Mouse (Mus musculus): ENCODE data around the gene Lgals2. TPM values are rescaled to one million over a fixed set of nuclear protein-coding genes. Genes with fewer than 3 reads are reported as not detected.
"Not testable (repeated sequence)": the region's sequence is repeated elsewhere in the genome, so short reads cannot be mapped to it uniquely, and the experiment has no call there.

Lgals2 gene
- total RNA-seq, 2 experiments from 2014 or later = not detected

- no peak for DNase-seq (ENCODE audit: extremely low spot score in 1 of 2, low spot score in 2 of 2)
- Histone ChIP-seq H3K4me3 (no peak overlapping the region), H3K27ac (no peak overlapping the region)
- intact Hi-C loops (cut with DNase I) = no loop called here
- no peak for TF ChIP-seq CTCF (IDR thresholded peaks at IDR 0.05)
Observed at GRCm38 (mm10) chr15:78892440-78892839, 37.1 kb upstream of the Lgals2 start.

DNA sequence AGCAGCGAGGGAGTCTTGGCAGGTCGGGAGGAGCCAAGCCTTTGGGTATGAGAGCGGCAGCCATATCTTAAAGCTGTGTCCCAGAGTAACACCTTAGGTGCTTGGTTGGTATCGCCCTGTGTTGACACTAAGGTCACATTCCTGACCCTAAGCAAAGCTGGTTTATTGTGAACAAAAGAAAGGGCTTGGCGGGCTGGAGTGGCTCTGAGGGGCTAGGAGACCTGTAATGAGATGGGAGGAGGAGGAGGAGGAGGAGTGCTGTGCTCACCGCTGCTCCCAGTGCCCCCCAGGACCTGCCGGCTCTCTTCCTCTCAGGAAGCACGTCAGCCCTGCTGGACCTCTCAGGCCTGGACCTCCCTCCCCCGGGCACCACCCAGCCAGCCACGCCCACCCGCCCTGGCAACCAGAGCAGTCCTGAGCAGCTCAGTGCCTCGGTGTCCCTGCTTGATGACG is 34.1 kb upstream of the Lgals2 start:
- Histone ChIP-seq H3K27ac (no peak overlapping the region), H3K4me3 (no peak overlapping the region)
- TF ChIP-seq CTCF (IDR thresholded peaks at IDR 0.05) = no peak
- intact Hi-C loops (cut with DNase I) = no loop called here
- no peak for DNase-seq (ENCODE audit: extremely low spot score in 1 of 2, low spot score in 2 of 2)

DNA sequence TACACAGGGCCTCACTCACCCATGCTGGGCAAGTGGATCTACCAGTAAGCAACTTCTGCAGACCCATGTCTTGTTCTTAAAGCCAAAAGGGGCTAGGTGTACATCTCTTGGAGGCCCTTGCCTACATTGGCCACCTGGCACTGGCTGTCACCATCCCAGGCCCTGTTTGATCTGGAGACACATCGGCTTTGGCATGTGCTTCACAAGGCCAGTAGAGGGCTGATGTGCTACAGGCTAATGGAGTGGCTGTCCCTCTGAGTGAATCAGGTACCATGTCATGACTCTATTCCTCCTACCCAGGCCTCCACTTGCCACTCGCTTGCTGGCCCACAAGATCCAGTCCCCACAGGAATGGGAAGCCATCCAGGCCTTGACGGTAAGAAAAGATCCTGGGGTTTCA is 26.5 kb upstream of the Lgals2 start:
- TF ChIP-seq CTCF (IDR thresholded peaks at IDR 0.05) = no peak
- Histone ChIP-seq H3K4me3 (no peak overlapping the region), H3K27ac (no peak overlapping the region)
- no peak for DNase-seq (ENCODE audit: extremely low spot score in 1 of 2, low spot score in 2 of 2)
- intact Hi-C loops (cut with DNase I) = no loop called here

DNA sequence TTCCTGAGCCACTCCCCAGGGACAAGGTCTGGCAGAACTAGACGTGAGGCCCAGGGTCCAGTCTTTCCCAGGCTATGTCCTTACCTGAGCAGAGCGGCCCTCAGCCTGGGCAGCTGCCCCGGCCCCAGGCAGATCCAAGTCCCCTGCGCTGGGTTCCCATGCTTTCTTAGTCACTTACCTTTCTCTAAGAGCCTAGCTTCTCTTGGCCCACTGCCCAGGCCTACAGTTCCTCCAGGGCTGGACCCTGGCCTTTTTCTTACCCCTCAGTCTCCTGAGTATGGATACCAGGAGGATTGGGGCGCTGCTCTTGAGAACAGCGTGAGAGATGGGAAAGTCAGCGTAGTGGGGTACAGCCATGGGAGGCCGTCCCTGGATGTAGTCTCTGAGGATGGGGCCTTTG is 25.1 kb upstream of the Lgals2 start:
- Histone ChIP-seq H3K4me3 (no peak overlapping the region), H3K27ac (no peak overlapping the region)
- no peak for TF ChIP-seq CTCF (IDR thresholded peaks at IDR 0.05)
- intact Hi-C loops (cut with DNase I) = no loop called here
- no peak for DNase-seq (ENCODE audit: extremely low spot score in 1 of 2, low spot score in 2 of 2)

- intact Hi-C loops (cut with DNase I); DNase-seq (ENCODE audit: extremely low spot score in 1 of 2, low spot score in 2 of 2); H3K27ac ChIP-seq; H3K4me3 ChIP-seq: not testable (repeated sequence)
Observed at GRCm38 (mm10) chr15:78878792-78879516, 23.6 kb upstream of the Lgals2 start.

DNA sequence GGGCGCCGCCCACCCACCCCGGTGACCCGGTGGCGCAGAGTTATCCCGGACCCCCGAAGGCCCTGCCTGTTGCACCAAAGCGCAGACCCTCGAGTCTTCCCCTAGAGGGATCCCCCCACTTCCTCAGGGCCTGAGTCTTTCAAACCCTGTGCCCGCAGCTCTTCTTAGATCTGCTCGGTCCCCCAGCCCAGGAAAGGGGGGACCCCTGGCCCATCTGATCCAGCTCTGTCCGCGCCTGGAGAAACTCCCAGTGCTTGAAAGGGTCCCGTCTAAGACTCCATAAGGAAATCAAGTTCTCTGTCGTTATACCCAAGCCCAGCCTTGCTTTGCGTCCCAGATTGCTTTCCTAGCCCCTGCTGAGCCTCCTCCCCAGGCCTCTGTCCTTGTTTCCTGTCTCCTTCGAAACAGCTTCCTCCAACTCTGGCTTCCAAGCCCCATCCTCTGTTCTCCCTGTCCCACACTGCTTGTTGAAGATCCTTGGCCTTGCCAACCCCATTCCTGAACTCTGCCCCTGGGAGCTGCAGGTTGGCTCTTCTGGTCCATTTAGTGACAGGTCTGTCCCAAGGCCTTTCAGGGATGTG is 22.6 kb upstream of the Lgals2 start:
- no peak for TF ChIP-seq CTCF (IDR thresholded peaks at IDR 0.05)
- H3K4me3 ChIP-seq = peak overlapping the region; percentile 78
- H3K27ac ChIP-seq = peak overlapping the region; percentile 98
- intact Hi-C loops (cut with DNase I) = no loop called here
- no peak for DNase-seq (ENCODE audit: extremely low spot score in 1 of 2, low spot score in 2 of 2)

DNA sequence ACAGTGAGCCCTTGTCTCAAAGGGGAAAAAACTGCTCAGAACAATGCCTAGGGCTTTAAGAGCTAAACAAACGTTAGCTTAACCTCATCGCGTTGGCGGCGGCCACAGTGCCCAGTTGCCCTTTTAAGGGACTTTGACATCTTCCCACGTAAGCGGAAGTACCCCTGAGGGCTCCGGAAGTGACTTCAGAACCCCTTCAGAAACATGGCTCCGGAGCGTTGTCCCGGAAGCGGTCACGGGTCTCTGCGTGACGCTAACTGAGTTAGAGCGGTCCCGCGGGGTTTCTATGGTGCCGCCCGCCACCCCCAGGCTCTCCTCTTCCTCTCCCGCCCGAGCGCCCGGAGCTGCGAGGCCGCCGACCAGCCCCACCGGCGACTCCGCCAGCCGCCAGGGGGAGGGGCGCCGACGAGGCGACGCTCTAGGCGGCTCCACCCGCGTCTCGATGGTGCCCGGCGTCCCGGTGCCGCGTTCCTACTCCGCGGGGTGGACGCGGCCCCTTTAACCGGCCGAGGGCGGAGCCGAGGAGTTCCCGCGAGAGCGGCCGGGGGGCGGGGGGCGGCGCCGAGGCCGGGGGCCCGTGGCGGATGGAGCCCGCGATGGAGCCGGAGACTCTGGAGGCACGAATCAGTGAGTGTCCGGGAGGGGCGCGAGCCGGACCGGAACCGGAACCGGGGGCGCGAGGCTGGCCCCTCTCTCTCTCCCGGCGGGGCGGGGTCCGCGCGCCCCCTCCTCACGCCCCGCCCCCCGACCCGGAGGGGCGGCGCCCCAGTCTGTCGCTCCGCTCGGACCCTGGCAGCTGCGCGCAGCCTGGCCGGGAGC is 21.9 kb upstream of the Lgals2 start, which contains the start of gene Gga1:
Gene Gga1 (plus strand): TSS at position 200 of the 819 bp plus-strand sequence.
- peak; percentile 91 to 92 for DNase-seq (ENCODE audit: extremely low spot score in 1 of 2, low spot score in 2 of 2)
- intact Hi-C loops (cut with DNase I) = no loop called here
- peak; percentile 20; the same call in 1 of the 2 replicates for TF ChIP-seq CTCF (IDR thresholded peaks at IDR 0.05)
- H3K4me3 ChIP-seq = peak within 1 kb of the TSS; percentile 78
- peak within 1 kb of the TSS; percentile 98 for H3K27ac ChIP-seq

- intact Hi-C loops (cut with DNase I) = no loop called here
- TF ChIP-seq CTCF (IDR thresholded peaks at IDR 0.05) = peak; percentile 79
- DNase-seq (ENCODE audit: extremely low spot score in 1 of 2, low spot score in 2 of 2) = peak; percentile 75 to 78
- Histone ChIP-seq H3K27ac (peak overlapping the region; percentile 98), H3K4me3 (peak overlapping the region; percentile 78)
Observed at GRCm38 (mm10) chr15:78876258-78876696, 20.9 kb upstream of the Lgals2 start.

- peak overlapping the region; percentile 98; the same call in 1 of the 2 replicates for H3K27ac ChIP-seq
- no peak overlapping the region for H3K4me3 ChIP-seq
Observed at GRCm38 (mm10) chr15:78875537-78875936, 20.2 kb upstream of the Lgals2 start.

DNA sequence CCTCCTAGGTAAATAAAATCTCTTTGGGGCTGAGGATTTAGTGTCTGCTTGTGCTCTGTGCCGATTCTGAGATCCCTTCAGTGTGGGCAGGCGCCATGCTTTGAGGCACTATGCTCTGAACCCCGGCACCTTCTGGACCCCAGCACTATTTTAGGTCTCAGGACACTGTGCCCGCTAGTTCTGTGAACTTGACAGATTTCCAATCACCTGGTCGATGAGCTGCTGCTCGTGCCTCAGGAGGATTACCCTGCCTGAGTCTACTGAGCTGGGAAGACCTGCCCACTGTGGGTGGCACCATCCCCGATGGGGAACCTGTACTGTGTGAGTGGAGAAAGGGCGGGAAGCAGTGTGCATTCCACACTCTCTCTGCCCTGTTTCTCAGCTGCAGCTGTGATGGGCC is 19.7 kb upstream of the Lgals2 start:
- DNase-seq (ENCODE audit: extremely low spot score in 1 of 2, low spot score in 2 of 2) = no peak
- intact Hi-C loops (cut with DNase I) = no loop called here
- Histone ChIP-seq H3K4me3 (no peak overlapping the region), H3K27ac (no peak overlapping the region)
- no peak for TF ChIP-seq CTCF (IDR thresholded peaks at IDR 0.05)

More at GRCm38 (mm10) chr15:78875537-78875936, 20.2 kb upstream of the Lgals2 start:
- no peak for DNase-seq (ENCODE audit: extremely low spot score in 1 of 2, low spot score in 2 of 2)
- TF ChIP-seq CTCF (IDR thresholded peaks at IDR 0.05) = no peak
- intact Hi-C loops (cut with DNase I) = no loop called here

- Histone ChIP-seq H3K27ac (no peak overlapping the region), H3K4me3 (no peak overlapping the region)
- intact Hi-C loops (cut with DNase I) = no loop called here
- no peak for DNase-seq (ENCODE audit: extremely low spot score in 1 of 2, low spot score in 2 of 2)
- TF ChIP-seq CTCF (IDR thresholded peaks at IDR 0.05) = no peak; the same call in 1 of the 2 replicates
Observed at GRCm38 (mm10) chr15:78873803-78874435, 18.6 kb upstream of the Lgals2 start.

All from left cerebral cortex, adult 2 months (tissue).